Mouse (Mus musculus) gastrocnemius, postnatal 4 days (tissue): ENCODE measurements around the gene Hist1h1d. TPM values are rescaled to one million over a fixed set of nuclear protein-coding genes. Genes with fewer than 3 reads are reported as not detected.
A peak's percentile ranks its signal among the peaks of the same experiment; 100 is the strongest.
"Not testable (repeated sequence)": the region's sequence is repeated elsewhere in the genome, so short reads cannot be mapped to it uniquely, and the experiment has no call there.

ENCODE experiments used
- DNase-seq, 2 experiments: peaks; one replicate each; pipeline ENCODE4 v3.0.0; 2021 to 2022; ENCODE audit warnings: low spot score in 2 of 2, mixed read lengths in 2 of 2
- total RNA-seq, 2 experiments: library from RNA; stranded (reverse); gene quantifications; 2 replicates each; pipeline ENCODE4 v1.2.3; 2021

Hist1h1d gene
- total RNA-seq, 2 experiments from 2014 or later, result 34.6 to 45.9 TPM

GRCm38 (mm10) chr13:23543965-23544786 lies 8.9 kb upstream of the Hist1h1d start, which contains the start of gene Hist1h3f:
TSS of gene Hist1h3f (plus strand) at chr13:23544052.
- DNase-seq, result peak in 1 of 2 experiments; percentile 63

GRCm38 (mm10) chr13:23544787-23545120 lies 8.3 kb upstream of the Hist1h1d start:
- DNase-seq, result not testable (repeated sequence)

GRCm38 (mm10) chr13:23546694-23547093 lies 6.4 kb upstream of the Hist1h1d start:
- DNase-seq, result no peak

- no peak for DNase-seq
Observed at GRCm38 (mm10) chr13:23550761-23551145, 2.3 kb upstream of the Hist1h1d start.

- peak; percentile 46 to 82 for DNase-seq
Observed at GRCm38 (mm10) chr13:23551146-23551834, 1.8 kb upstream of the Hist1h1d start, which contains the start of gene Hist1h4f. TSS of gene Hist1h4f (minus strand) at chr13:23551648.

- DNase-seq, result no peak
Observed at GRCm38 (mm10) chr13:23551931-23552914, 839 bp upstream of the Hist1h1d start.

- no peak for DNase-seq
Observed at GRCm38 (mm10) chr13:23554393-23554792, 1.3 kb downstream of the Hist1h1d start.

- DNase-seq, result peak in 1 of 2 experiments; percentile 71
Observed at GRCm38 (mm10) chr13:23554925-23555838, 2.1 kb downstream of the Hist1h1d start.

GRCm38 (mm10) chr13:23555839-23556416 lies 2.9 kb downstream of the Hist1h1d start:
- DNase-seq, result peak in 1 of 2 experiments; percentile 43

GRCm38 (mm10) chr13:23556906-23557305 lies 3.8 kb downstream of the Hist1h1d start:
- no peak for DNase-seq

GRCm38 (mm10) chr13:23560699-23561098 lies 7.6 kb downstream of the Hist1h1d start:
- DNase-seq, result not testable (repeated sequence)

- DNase-seq, result not testable (repeated sequence)
Observed at GRCm38 (mm10) chr13:23561531-23561882, 8.4 kb downstream of the Hist1h1d start.

- peak; percentile 84 to 92 for DNase-seq
Observed at GRCm38 (mm10) chr13:23561883-23562659, 9.0 kb downstream of the Hist1h1d start, which contains the start of gene Hist1h3e. TSS of gene Hist1h3e (minus strand) at chr13:23562369.

GRCm38 (mm10) chr13:23562699-23563462 lies 9.8 kb downstream of the Hist1h1d start:
- no peak for DNase-seq

GRCm38 (mm10) chr13:23564482-23564881 lies 11.4 kb downstream of the Hist1h1d start:
- no peak for DNase-seq

GRCm38 (mm10) chr13:23570261-23571021 lies 17.4 kb downstream of the Hist1h1d start:
- not testable (repeated sequence) for DNase-seq

- peak in 1 of 2 experiments; percentile 53 for DNase-seq
Observed at GRCm38 (mm10) chr13:23571022-23571503, 18.0 kb downstream of the Hist1h1d start, which contains the start of the genes Hist1h2ae and Hist1h2bg. TSS of gene Hist1h2ae (minus strand) at chr13:23571220. TSS of gene Hist1h2bg (plus strand) at chr13:23571396.
